Mouse (Mus musculus) small intestine, adult 2 months (tissue): ENCODE results near the gene Gm43720. TPM values are rescaled to one million over a fixed set of nuclear protein-coding genes. Genes with fewer than 3 reads are reported as not detected.
A peak's percentile ranks its signal among the peaks of the same experiment; 100 is the strongest.

Source experiments
- H3K27ac ChIP-seq: fragments of 200-500 bp; 2 replicates; pipeline ENCODE4 v1.5.1; 2012; ENCODE audit warnings: low read depth, low read length, control low read depth, inconsistent platforms; ENCODE audit not compliant: insufficient read depth
- H3K27me3 ChIP-seq: fragments of 200-500 bp; 2 replicates; pipeline ENCODE4 v1.6.1; 2012; ENCODE audit warnings: mild to moderate bottlenecking, moderate library complexity, low read length, inconsistent platforms; ENCODE audit not compliant: control insufficient read depth, insufficient read depth
- H3K36me3 ChIP-seq: fragments of 200-500 bp; 2 replicates; pipeline ENCODE4 v1.6.1; 2012; ENCODE audit warnings: mild to moderate bottlenecking, low read length, control low read depth, inconsistent platforms; ENCODE audit not compliant: control insufficient read depth, insufficient read depth
- H3K4me1 ChIP-seq: fragments of 200-500 bp; 2 replicates; pipeline ENCODE4 v1.6.1; 2012; ENCODE audit warnings: low read length, inconsistent platforms, mixed read lengths; ENCODE audit not compliant: control insufficient read depth, insufficient read depth, insufficient read length
- H3K4me3 ChIP-seq: fragments of 200-500 bp; 2 replicates; pipeline ENCODE4 v1.5.1; 2012; ENCODE audit warnings: low read depth, mild to moderate bottlenecking, control low read depth, inconsistent platforms, low read length, moderate library complexity
- CTCF ChIP-seq: fragments of 200-500 bp; IDR thresholded peaks from 2 replicates; pipeline ENCODE4 v1.5.1; 2012; ENCODE audit warnings: low read depth, mild to moderate bottlenecking, control low read depth, inconsistent platforms, low read length, moderate library complexity, mixed read lengths; ENCODE audit not compliant: insufficient replicate concordance, insufficient read length; ENCODE audit errors: extremely low read depth
- POLR2A ChIP-seq: fragments of 200-500 bp; IDR thresholded peaks from 2 replicates; pipeline ENCODE4 v1.6.1; 2012; ENCODE audit warnings: low read depth, mild to moderate bottlenecking, control low read depth, inconsistent platforms, low read length, moderate library complexity
- WGBS: fragments of 180-500 bp; shearing (Covaris S2); methylation state at CpG from one replicate; pipeline ENCODE4 v1.1.7; 2018; 5-methylcytosine and 5-hydroxymethylcytosine counted together
- polyA plus RNA-seq: library from polyadenylated mRNA; depleted of rRNA; stranded (reverse); fragments of >200 nt; gene quantifications from 2 replicates; pipeline ENCODE4 v1.2.3, GENCODE M21; 2012

The Gm43720 gene
- polyA plus RNA-seq, 1 experiment = not detected

- no peak overlapping the region for H3K27ac ChIP-seq
- WGBS = 59% methylated on average over 11 of the region's 11 CpGs
Measured at GRCm38 (mm10) chr5:138260834-138261233, 18.9 kb downstream of the Gm43720 start.

GRCm38 (mm10) chr5:138260051-138260450 is 19.7 kb downstream of the Gm43720 start:
- no peak overlapping the region for H3K27ac ChIP-seq
- TF ChIP-seq POLR2A (no peak), CTCF (no peak)
- H3K4me3 ChIP-seq = no peak overlapping the region
- H3K27me3 ChIP-seq = no peaks in the 10 kb centered on the region
- peaks cover 14% of the 10 kb centered on the region for H3K4me1 ChIP-seq
- peaks cover 35% of the 10 kb centered on the region for H3K36me3 ChIP-seq
- 86% methylated on average over 10 of the region's 10 CpGs for WGBS

More at GRCm38 (mm10) chr5:138260834-138261233, 18.9 kb downstream of the Gm43720 start:
- Histone ChIP-seq H3K4me1 (peaks cover 14% of the 10 kb centered on the region), H3K36me3 (peaks cover 35% of the 10 kb centered on the region), H3K27me3 (no peaks in the 10 kb centered on the region), H3K4me3 (no peak overlapping the region)
- no peak for TF ChIP-seq CTCF
- TF ChIP-seq POLR2A = no peak

- H3K36me3 ChIP-seq = peaks cover 35% of the 10 kb centered on the region
- 61% methylated on average over 7 of the region's 7 CpGs for WGBS
- H3K4me1 ChIP-seq = peaks cover 13% of the 10 kb centered on the region
- TF ChIP-seq POLR2A (no peak), CTCF (no peak)
- no peak overlapping the region for H3K27ac ChIP-seq
- no peaks in the 10 kb centered on the region for H3K27me3 ChIP-seq
- H3K4me3 ChIP-seq = no peak overlapping the region
Measured at GRCm38 (mm10) chr5:138258993-138259392, 20.8 kb downstream of the Gm43720 start.

GRCm38 (mm10) chr5:138258542-138258941 is 21.2 kb downstream of the Gm43720 start:
- Histone ChIP-seq H3K4me3 (no peak overlapping the region), H3K36me3 (peaks cover 35% of the 10 kb centered on the region), H3K27me3 (no peaks in the 10 kb centered on the region), H3K4me1 (peaks cover 13% of the 10 kb centered on the region), H3K27ac (no peak overlapping the region)
- no peak for TF ChIP-seq POLR2A
- no peak for TF ChIP-seq CTCF
- 84% methylated on average over 6 of the region's 6 CpGs for WGBS

- Histone ChIP-seq H3K4me3 (no peak overlapping the region), H3K4me1 (peaks cover 13% of the 10 kb centered on the region), H3K27ac (no peak overlapping the region), H3K27me3 (no peaks in the 10 kb centered on the region), H3K36me3 (peaks cover 35% of the 10 kb centered on the region)
- TF ChIP-seq CTCF (no peak), POLR2A (no peak)
- 76% methylated on average over 3 of the region's 3 CpGs for WGBS
Measured at GRCm38 (mm10) chr5:138258078-138258477, 21.7 kb downstream of the Gm43720 start.

- Histone ChIP-seq H3K27ac (peak overlapping the region; percentile 67), H3K4me1 (peaks cover 10% of the 10 kb centered on the region), H3K36me3 (peaks cover 35% of the 10 kb centered on the region), H3K27me3 (no peaks in the 10 kb centered on the region), H3K4me3 (no peak overlapping the region)
- 84% methylated on average over 4 of the region's 4 CpGs for WGBS
- TF ChIP-seq CTCF (no peak), POLR2A (no peak)
Measured at GRCm38 (mm10) chr5:138257585-138257978, 22.2 kb downstream of the Gm43720 start.

- peak overlapping the region; percentile 67 for H3K27ac ChIP-seq
- no peaks in the 10 kb centered on the region for H3K27me3 ChIP-seq
- H3K36me3 ChIP-seq = peaks cover 35% of the 10 kb centered on the region
- no peak for TF ChIP-seq CTCF
- no peak for TF ChIP-seq POLR2A
- H3K4me1 ChIP-seq = peaks cover 8% of the 10 kb centered on the region
- peak overlapping the region; percentile 24; the same call in 1 of the 2 replicates for H3K4me3 ChIP-seq
- WGBS = 83% methylated on average over 10 of the region's 10 CpGs
Measured at GRCm38 (mm10) chr5:138256966-138257584, 22.7 kb downstream of the Gm43720 start.
